Mouse (Mus musculus) adrenal gland, postnatal 10 days (tissue): Measurements from ENCODE around the gene Slc9a3r1. TPM values are rescaled to one million over a fixed set of nuclear protein-coding genes. Genes with fewer than 3 reads are reported as not detected.

Source experiments
- DNase-seq: peaks from one replicate; pipeline ENCODE4 v3.0.0; 2021; ENCODE audit warnings: mixed read lengths
- long read RNA-seq, 2 experiments: library from polyadenylated mRNA; stranded (forward); transcript quantifications; one replicate each; pipeline ENCODE4 v2.0.0; 2021
- total RNA-seq, 2 experiments: library from RNA; stranded (reverse); gene quantifications; 2 replicates each; pipeline ENCODE4 v1.2.3; 2021

The Slc9a3r1 gene
- 10 to 100 TPM; 26.3 to 30.4 TPM for total RNA-seq
- long read RNA-seq, experiment 1, transcript Slc9a3r1-201 (6 exons, 1,925 nt): major isoform, 20 of 23 reads
- long read RNA-seq, experiment 1, partial matches to known transcripts: 3 of 23 reads
- long read RNA-seq, experiment 1, other reads (novel, unspliced or antisense): 0 of 23 reads
- long read RNA-seq, experiment 2, transcript Slc9a3r1-201 (6 exons, 1,925 nt): major isoform, 6 of 6 reads
- long read RNA-seq, experiment 2, partial matches to known transcripts: 0 of 6 reads
- long read RNA-seq, experiment 2, other reads (novel, unspliced or antisense): 0 of 6 reads

DNA sequence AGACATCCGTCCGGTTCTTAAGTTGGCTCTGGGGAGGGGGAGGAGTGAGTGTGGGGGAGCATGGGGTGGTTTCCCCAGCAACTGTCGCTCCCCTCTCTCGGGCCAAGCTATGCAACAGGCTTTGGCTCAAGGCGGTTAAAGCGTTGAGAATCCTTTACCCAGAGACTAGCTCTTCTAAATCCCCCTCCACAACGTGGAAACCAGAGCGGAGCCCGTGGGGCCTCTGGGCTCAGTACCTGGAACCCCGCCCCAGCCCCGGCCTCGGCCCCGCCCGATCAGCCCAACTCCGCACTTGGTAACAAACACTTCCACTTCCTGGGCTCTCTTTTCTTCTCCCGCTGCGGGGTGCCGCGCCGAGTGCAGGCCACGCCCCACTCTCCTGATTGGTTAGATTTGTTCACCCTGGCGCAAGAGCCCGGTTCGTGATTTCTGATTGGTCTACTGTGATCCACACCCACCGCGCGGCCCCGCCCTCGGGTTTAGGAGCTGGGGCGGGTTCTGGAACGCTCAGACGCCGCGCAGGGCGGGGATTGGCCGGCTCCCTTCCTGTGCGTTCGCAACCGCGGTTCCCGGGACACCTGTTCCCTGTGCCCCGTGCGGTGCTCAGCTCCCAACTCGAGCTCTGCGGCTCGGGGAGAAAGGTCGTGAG lies at the start of gene Slc9a3r1:
Slc9a3r1 (plus strand) TSS at position 510 of the 649 bp plus-strand sequence.
- DNase-seq: peak; percentile 99

DNA sequence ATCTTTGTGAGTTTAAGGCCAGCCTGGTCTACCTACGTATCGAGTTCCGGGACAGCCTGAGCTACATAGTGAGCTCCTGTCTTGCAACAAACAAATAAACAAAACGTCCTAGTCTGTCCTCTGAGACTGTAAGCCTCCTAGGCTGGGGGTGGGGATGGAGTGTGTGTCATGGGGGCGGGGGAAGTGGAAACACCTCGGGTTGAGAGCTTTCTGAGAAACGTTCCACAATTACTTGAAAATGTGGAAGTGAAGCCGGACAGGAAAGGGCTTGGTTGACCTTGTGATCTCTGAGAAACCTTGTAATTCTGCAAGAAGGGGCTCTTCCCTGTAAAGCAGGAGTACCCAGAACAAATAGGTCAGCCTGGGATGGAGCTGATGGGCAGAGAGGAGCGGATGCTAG lies 43.7 kb upstream of the Slc9a3r1 start:
- no peak for DNase-seq

GRCm38 (mm10) chr11:115128483-115128882 lies 34.7 kb upstream of the Slc9a3r1 start:
- DNase-seq: no peak

- DNase-seq: no peak
These were observed 33.5 kb upstream of the Slc9a3r1 start for GRCm38 (mm10) chr11:115129508-115130126.

- DNase-seq: no peak
These were observed 31.3 kb upstream of the Slc9a3r1 start for GRCm38 (mm10) chr11:115131768-115132381.

- DNase-seq: no peak
These were observed 29.3 kb upstream of the Slc9a3r1 start, which contains the start of gene Cd300lf for GRCm38 (mm10) chr11:115133800-115134199. TSS of gene Cd300lf (minus strand) at chr11:115133992.

DNA sequence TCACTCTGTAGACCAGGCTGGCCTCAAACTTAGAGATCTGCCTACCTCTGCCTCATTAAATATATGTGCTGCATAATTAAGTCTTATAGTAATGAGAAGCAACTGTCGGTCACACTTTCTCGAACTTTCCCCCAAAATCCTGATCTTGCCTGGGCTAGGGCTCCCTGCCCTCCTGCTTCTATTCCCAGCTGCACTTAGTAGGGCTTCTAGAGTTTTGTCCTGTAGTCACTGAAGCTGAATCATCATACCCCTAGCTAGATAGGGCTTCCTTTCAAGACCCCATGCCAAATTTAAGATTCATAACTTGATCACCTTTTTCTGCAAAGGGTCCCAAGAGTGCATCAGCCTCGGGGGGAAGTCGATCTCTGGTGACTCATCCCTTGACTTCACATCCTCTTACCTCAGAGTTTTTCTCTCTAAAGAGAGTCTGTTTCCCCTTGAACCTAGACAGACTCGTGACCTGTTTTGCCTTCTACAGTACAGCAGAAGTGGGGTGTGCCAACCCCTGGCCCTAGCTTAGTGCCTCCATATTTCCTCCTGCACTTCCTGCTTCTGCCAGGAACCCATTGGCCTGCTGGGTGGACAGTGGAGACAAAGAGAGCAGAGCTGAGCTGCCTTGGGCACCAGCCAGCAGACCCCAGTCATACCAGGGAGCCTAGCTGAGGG lies 24.4 kb upstream of the Slc9a3r1 start:
- DNase-seq: no peak

DNA sequence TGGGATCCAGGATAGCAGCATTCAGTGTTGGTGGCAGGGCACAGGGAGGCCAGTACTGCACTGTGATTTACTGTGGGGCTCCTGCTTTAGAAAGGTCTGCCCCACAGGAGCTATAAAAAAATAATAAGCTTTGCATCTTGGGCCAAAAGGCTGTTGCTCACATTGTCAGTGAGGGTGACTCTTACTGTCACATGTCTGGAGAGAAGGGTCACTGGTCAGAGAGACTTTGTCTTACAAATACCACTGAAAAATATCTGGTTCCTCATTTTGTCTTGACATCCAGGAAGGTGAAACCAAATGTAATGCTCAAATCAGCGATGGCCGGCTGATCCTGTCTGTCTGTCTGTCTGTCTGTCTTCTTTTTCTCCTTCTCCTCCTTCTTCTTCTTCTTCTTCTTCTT lies 21.2 kb upstream of the Slc9a3r1 start:
- no peak for DNase-seq

- DNase-seq: no peak
These were observed 15.3 kb upstream of the Slc9a3r1 start for GRCm38 (mm10) chr11:115147813-115148212.

- no peak for DNase-seq
These were observed 12.3 kb upstream of the Slc9a3r1 start for GRCm38 (mm10) chr11:115150741-115151254.

DNA sequence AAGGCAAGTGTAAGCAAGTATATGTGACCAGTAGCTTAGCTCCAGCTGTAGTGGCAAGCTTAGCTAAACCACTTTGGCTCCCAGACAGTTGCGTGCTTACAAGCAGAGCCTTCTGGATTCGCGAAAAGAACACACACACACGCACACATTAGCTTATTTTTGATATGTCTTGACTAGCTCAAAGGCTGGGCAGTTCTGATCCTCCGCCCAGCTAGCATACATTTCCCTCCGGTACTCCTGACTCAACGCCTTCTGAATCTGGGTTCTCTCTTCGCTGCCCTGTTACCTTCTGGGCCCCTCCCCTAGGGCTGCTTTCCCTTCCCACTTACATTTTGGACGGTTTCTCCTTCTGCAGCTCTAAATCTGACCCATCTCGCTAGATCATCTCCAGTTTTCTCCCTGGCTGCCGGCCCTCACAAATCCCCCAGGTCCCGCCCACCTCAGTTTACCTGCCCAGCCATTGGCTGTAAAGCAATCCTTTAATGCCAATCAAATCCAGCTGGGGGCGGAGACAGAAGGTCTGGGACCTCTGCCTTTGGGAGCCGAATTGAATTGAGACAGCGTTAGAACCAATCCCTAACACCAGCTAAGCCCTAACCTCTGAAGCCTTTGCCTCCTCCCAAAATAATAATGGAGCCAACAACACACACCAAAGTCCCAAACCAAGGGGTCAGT lies 11.2 kb upstream of the Slc9a3r1 start:
- peak; percentile 81 for DNase-seq

- DNase-seq: no peak
These were observed 10.1 kb upstream of the Slc9a3r1 start for GRCm38 (mm10) chr11:115153088-115153487.

DNA sequence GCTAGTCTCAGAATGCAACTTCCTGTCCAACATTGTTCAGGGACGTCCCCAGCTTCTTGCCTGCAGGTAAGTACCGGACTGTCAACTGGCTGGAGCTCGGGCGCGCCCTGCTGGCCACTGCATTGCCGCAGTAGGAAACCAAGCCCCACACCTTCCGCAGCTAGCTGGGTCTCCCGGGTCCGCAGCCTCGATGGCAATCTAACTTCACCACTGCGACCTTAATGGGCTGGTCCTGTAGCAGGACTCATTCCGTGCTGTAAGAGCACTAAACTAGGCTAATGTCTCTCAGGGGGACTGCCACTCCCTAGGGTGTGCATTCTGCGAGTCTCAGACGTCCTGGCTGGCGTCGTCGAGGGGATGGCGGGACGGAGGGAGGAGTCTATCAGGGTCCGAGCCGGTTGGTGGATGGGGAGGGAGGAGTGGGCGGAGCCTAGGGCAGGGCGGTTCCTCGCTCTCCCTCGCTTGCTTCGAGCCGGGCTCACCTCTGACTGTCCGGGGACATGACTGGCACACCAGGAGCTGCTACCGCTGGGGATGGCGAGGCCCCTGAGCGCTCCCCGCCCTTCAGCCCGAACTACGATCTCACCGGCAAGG lies 9.3 kb upstream of the Slc9a3r1 start:
- peak; percentile 86 for DNase-seq

- no peak for DNase-seq
These were observed 8.0 kb upstream of the Slc9a3r1 start for GRCm38 (mm10) chr11:115155053-115155634.

DNA sequence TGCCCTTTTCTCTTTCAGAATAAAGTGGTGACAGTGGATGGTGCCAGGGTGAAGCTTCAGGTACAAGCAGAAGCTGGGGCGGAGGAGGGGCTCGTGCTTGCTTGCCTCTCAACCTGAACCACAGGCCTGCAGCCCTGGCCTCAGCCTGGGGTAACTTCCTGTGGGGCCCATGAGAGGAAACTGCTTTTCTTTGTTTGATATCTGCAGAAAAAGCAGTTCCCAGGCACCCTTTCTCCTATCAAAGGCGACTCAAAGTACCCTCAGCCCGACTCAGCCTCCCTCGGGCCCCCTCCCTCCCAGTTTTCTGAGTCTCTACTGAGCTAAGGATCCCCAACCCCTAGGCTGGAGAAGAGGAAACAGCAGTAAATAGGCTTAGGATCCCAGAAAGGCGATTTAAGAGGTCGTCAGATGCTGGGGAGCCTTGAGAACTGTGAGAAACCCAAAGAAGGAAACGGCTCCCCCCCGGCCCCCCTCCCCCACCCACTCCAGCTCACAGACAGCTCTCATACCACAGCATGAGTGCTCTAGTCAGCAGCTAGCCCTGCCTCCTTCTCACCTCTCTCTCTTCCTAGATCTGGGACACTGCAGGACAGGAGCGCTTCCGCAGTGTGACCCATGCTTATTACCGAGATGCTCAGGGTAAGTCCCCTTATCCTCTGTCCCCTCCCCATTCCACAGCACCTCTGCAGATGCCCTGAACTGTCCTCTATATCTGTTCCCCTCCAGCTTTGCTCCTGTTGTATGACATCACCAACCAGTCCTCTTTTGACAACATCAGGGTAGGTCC lies 5.0 kb upstream of the Slc9a3r1 start:
- DNase-seq: peak; percentile 24

GRCm38 (mm10) chr11:115160016-115160797 lies 2.9 kb upstream of the Slc9a3r1 start:
- DNase-seq: peak; percentile 91

GRCm38 (mm10) chr11:115160883-115161577 lies 2.1 kb upstream of the Slc9a3r1 start:
- DNase-seq: peak; percentile 90

GRCm38 (mm10) chr11:115161578-115162204 lies 1.4 kb upstream of the Slc9a3r1 start:
- no peak for DNase-seq
